Mouse (Mus musculus) heart, adult 2 months (tissue): ENCODE measurements at regions not wholly inside any gene's neighbourhood (a gene's known extent, or its start where the extent isn't known, plus 50 kb on each side); places are given as distances from the start of the nearest gene placed in this dataset.

Experiments
- CTCF ChIP-seq: fragments of 200-600 bp; IDR thresholded peaks from 2 replicates; pipeline ENCODE4 v1.8.1; 2022; ENCODE audit warnings: antibody characterized with exemption, mild to moderate bottlenecking, moderate library complexity
- POLR2A ChIP-seq: fragments of 200-500 bp; IDR thresholded peaks from 2 replicates; pipeline ENCODE4 v1.6.1; 2011; ENCODE audit warnings: mild to moderate bottlenecking, low read depth, low read length, control low read depth; ENCODE audit not compliant: insufficient read depth

GRCm38 (mm10) chr13:52277195-52277594 lies 253.9 kb downstream of the Diras2 start:
- TF ChIP-seq CTCF (no peak), POLR2A (no peak)
